Mouse (Mus musculus): ENCODE measurements around the gene Pde4b. TPM values are rescaled to one million over a fixed set of nuclear protein-coding genes. Genes with fewer than 3 reads are reported as not detected.

Gene Pde4b
- polyA plus RNA-seq, 1 experiment from 2014 or later = 15.6 TPM

- Histone ChIP-seq H3K4me2 (replicated peaks) (peak overlapping the region; percentile 49), H3K9me3 (no peaks in the 10 kb centered on the region), H3K27me3 (replicated peaks) (no peaks in the 10 kb centered on the region), H3K4me3 (no peak overlapping the region; the same call in 1 of the 2 replicates), H3K9ac (peak overlapping the region; percentile 13; the same call in 1 of the 2 replicates), H3K36me3 (no peaks in the 10 kb centered on the region), H3K4me1 (peaks cover 12% of the 10 kb centered on the region), H3K27ac (no peak overlapping the region)
- 57% methylated on average over 18 of the region's 18 CpGs for WGBS
- no peak for ATAC-seq (ENCODE audit: low FRiP score, low read depth)
Observed at GRCm38 (mm10) chr4:102421398-102421859, 334.1 kb downstream of the Pde4b start.

DNA sequence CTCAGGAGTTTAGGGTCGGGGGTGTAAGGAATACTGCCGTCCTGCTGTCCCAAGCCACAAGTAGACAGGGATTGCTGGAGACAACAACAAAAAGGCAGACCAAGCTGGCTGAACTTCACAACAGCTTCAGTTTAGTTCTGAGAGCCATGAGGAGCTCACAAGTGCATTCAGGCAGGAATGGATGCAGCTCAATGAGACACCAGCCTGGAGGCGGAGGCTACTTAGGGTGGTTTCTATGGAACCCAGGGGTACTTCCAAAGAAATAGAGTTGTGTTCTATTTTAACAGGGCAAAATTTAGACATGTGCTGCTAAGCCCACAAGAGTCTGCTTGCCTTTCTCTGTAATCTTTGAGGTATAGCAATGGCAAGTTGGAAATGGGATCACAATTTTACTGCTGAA is 336.8 kb downstream of the Pde4b start:
- no peak overlapping the region for H3K9ac ChIP-seq
- H3K27me3 ChIP-seq (replicated peaks) = no peaks in the 10 kb centered on the region
- H3K4me3 ChIP-seq = no peak overlapping the region
- H3K9me3 ChIP-seq = no peaks in the 10 kb centered on the region
- no peak overlapping the region for H3K27ac ChIP-seq
- H3K4me1 ChIP-seq = peaks cover 12% of the 10 kb centered on the region
- H3K4me2 ChIP-seq (replicated peaks) = no peak overlapping the region
- no peaks in the 10 kb centered on the region for H3K36me3 ChIP-seq
- ATAC-seq (ENCODE audit: low FRiP score, low read depth) = no peak
- 79% methylated on average over 3 of the region's 3 CpGs for WGBS

DNA sequence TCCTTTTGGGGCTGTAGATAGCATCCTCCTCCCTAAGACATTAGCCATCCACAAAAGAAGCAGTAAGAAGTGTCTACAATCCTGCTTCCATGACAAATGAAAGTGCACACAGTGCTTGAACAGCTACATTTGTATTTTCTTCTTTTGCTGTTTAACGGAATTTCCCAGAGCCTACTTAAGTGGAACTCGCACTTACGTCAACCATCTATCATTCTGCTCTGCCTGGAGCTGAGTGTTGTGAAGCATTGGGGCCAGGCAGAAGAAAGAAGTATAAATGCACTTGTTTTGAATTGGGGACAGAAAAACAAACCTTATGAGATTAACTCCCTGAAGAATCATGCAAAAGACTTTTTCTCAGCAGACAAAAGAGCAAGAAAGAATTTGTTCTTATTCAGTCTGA is 338.1 kb downstream of the Pde4b start:
- H3K4me2 ChIP-seq (replicated peaks) = no peak overlapping the region
- H3K4me1 ChIP-seq = peaks cover 15% of the 10 kb centered on the region
- WGBS = 63% methylated on average over 3 of the region's 3 CpGs
- H3K36me3 ChIP-seq = no peaks in the 10 kb centered on the region
- no peak overlapping the region for H3K9ac ChIP-seq
- no peaks in the 10 kb centered on the region for H3K9me3 ChIP-seq
- H3K4me3 ChIP-seq = no peak overlapping the region
- H3K27me3 ChIP-seq (replicated peaks) = no peaks in the 10 kb centered on the region
- H3K27ac ChIP-seq = no peak overlapping the region
- no peak for ATAC-seq (ENCODE audit: low FRiP score, low read depth)

- Histone ChIP-seq H3K4me2 (replicated peaks) (no peak overlapping the region), H3K27me3 (replicated peaks) (no peaks in the 10 kb centered on the region), H3K36me3 (no peaks in the 10 kb centered on the region), H3K9me3 (no peaks in the 10 kb centered on the region), H3K4me3 (no peak overlapping the region), H3K4me1 (peaks cover 3% of the 10 kb centered on the region; the same call in 1 of the 2 replicates), H3K9ac (no peak overlapping the region), H3K27ac (no peak overlapping the region)
- ATAC-seq (ENCODE audit: low FRiP score, low read depth) = no peak
- WGBS = 35% methylated on average over 4 of the region's 4 CpGs
Observed at GRCm38 (mm10) chr4:102429730-102430341, 342.5 kb downstream of the Pde4b start.

DNA sequence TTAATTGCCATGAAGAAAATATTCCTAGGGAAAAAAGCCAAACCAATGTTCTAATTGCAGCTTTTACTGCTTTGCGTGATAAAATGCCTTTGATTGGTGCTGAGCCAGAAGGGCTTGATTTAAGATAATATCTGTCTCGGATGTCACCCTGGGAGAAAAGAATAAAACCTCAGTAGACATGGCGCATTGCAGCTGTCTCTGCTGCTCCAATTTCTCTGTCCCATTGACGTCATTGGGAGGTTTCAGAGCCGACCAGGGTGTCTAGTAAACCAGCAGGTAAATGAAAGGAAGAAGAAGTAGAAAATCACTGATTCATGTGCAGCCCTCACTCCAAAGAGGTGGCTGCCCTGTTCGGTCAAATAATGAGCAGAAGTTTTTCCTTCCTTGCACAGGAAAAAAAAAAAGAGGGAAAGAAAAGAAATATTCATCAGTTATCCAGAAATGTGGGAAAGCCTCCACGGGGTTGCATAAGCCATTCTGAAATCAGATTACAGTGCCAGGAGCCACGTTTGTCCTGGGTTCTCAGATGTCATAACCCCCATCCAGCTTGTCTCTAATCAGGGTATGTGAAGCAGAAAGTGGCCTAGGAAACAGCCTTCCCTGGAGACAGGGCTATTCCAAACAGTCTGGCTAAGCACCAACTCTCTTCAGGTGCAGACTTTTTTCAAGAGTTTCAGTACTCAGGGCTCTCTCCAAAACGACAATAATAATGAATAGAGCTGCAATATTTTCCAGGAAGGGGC is 344.9 kb downstream of the Pde4b start:
- Histone ChIP-seq H3K27me3 (replicated peaks) (no peaks in the 10 kb centered on the region), H3K9me3 (no peaks in the 10 kb centered on the region), H3K36me3 (no peaks in the 10 kb centered on the region), H3K4me2 (replicated peaks) (no peak overlapping the region), H3K9ac (no peak overlapping the region), H3K4me3 (no peak overlapping the region), H3K27ac (no peak overlapping the region), H3K4me1 (peaks cover 3% of the 10 kb centered on the region; the same call in 1 of the 2 replicates)
- no peak for ATAC-seq (ENCODE audit: low FRiP score, low read depth)
- 53% methylated on average over 9 of the region's 9 CpGs for WGBS

DNA sequence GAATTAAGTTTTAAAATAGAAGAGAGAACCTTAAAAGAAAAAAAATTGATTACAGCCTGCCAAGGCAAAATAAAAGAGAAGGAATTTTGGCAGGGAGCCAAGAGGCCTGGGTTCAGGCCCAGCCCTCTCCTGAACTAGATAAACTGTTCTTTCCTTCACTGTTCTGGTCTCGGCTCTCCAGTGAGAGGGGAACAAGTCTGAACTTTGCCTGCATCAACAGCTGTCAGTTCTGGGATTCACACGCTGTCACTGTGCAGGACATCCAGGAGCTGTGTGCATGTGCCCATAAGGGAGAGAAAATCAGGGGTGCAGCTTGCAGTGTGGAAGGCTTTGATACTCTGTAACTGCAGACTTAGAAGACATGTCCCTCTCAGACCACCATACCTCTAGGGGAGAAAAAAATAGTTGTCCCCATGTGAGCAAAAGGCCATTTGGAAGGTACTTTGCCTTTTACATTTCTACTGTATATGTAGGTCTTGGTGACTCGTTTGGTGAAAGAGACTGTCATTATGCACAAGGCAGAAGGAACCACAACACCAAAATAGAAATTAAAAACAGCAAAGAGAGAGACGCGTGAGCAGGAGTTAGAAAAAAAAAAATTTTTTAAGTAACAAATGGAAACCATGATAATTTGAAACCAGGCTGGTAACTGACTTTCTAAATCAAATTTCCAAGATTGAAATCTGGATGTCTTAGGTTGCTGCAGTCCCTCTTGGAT is 352.2 kb downstream of the Pde4b start:
- H3K4me1 ChIP-seq = peaks cover 3% of the 10 kb centered on the region; the same call in 1 of the 2 replicates
- WGBS = 71% methylated on average over 5 of the region's 5 CpGs
- H3K9ac ChIP-seq = no peak overlapping the region
- H3K27me3 ChIP-seq (replicated peaks) = no peaks in the 10 kb centered on the region
- ATAC-seq (ENCODE audit: low FRiP score, low read depth) = no peak
- H3K4me2 ChIP-seq (replicated peaks) = no peak overlapping the region
- no peak overlapping the region for H3K27ac ChIP-seq
- no peaks in the 10 kb centered on the region for H3K36me3 ChIP-seq
- H3K4me3 ChIP-seq = no peak overlapping the region
- no peaks in the 10 kb centered on the region for H3K9me3 ChIP-seq

DNA sequence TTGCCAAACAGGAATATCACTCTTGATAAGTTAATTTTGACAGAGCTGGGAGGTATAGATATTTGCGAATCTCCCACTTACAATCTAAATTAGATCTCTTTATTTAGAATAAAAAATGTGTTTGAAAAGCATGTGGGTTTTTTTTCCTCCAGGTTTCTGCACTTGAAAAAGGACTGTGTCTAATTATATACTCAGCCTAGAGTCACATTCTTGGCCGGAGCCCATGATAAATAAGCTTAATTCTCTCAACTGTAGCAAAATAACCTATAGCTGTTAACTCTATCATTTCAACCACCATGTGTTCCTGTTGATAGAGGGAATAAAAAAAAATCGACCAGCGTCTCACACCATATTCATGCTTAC is 352.8 kb downstream of the Pde4b start:
- H3K27ac ChIP-seq = no peak overlapping the region
- H3K9ac ChIP-seq = no peak overlapping the region
- H3K36me3 ChIP-seq = no peaks in the 10 kb centered on the region
- H3K27me3 ChIP-seq (replicated peaks) = no peaks in the 10 kb centered on the region
- no peak overlapping the region for H3K4me3 ChIP-seq
- ATAC-seq (ENCODE audit: low FRiP score, low read depth) = no peak
- peaks cover 3% of the 10 kb centered on the region; the same call in 1 of the 2 replicates for H3K4me1 ChIP-seq
- WGBS = 78% methylated on average over 4 of the region's 4 CpGs
- H3K9me3 ChIP-seq = no peaks in the 10 kb centered on the region
- H3K4me2 ChIP-seq (replicated peaks) = no peak overlapping the region

DNA sequence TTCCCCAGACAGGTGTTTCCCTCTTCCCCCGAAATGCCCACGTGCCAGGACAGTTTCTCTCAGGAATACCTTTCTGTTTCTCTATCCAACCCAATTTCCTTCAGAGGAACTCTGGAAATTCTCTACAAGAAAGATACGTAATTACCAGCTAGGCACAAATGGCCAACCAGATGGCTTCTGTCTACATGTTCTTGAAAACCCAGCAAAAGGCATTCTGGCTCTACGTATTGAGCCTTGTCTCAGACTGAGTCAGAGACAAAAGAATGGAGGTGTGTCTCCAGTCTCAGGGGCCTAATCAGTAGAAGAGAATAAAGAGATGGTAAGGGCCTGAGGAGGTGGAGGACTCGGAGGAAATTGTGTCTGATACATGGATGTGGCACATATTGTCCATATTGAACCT is 356.2 kb downstream of the Pde4b start:
- Histone ChIP-seq H3K4me2 (replicated peaks) (no peak overlapping the region), H3K27me3 (replicated peaks) (no peaks in the 10 kb centered on the region), H3K4me3 (no peak overlapping the region), H3K36me3 (no peaks in the 10 kb centered on the region), H3K9me3 (no peaks in the 10 kb centered on the region), H3K4me1 (peaks cover 3% of the 10 kb centered on the region; the same call in 1 of the 2 replicates), H3K27ac (no peak overlapping the region), H3K9ac (no peak overlapping the region)
- 68% methylated on average over 5 of the region's 5 CpGs for WGBS
- no peak for ATAC-seq (ENCODE audit: low FRiP score, low read depth)

- Histone ChIP-seq H3K4me3 (no peak overlapping the region), H3K9ac (no peak overlapping the region), H3K9me3 (no peaks in the 10 kb centered on the region), H3K4me1 (peaks cover under 1% of the 10 kb centered on the region; the same call in 1 of the 2 replicates), H3K27ac (no peak overlapping the region), H3K36me3 (no peaks in the 10 kb centered on the region), H3K4me2 (replicated peaks) (no peak overlapping the region), H3K27me3 (replicated peaks) (no peaks in the 10 kb centered on the region)
- ATAC-seq (ENCODE audit: low FRiP score, low read depth) = no peak
- WGBS = 76% methylated on average over 3 of the region's 3 CpGs
Observed at GRCm38 (mm10) chr4:102444501-102444900, 357.2 kb downstream of the Pde4b start.

DNA sequence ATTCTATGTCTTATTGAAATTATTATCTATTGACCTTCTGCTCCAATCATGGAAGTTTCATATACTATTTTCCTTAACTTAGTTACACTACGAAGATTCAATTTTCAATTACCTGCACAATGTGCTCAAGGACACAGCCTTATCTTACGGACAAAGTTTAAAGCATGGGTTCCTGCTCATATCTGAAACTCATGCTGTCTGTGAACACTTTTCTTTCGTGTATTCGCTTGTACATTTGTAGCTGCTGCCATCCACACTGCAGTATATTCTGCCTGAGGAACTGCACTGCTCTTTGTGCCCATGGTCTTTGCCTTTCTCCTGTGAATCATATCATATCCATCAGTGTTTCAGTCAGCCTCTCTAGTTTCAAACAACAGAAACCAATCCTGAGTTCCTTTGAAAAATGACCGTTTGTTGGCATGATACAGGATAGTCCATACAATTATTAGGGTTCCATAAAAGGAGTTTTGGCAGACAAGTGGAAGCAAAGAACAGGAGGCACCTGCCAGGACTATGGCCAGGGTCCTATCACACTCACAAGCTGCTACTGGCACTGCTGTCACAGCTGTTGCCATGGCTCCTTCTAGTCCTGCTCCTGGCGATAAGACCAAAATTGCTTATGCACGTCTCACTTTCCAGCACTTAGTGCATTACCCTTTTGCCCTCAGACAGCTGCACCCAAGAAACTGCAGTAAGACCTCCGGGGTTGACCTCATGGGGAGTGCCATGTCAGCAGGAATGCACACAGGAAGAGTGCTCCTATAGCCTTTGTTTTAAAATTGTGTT is 359.0 kb downstream of the Pde4b start:
- Histone ChIP-seq H3K27ac (no peak overlapping the region), H3K4me1 (no peaks in the 10 kb centered on the region), H3K9ac (no peak overlapping the region), H3K27me3 (replicated peaks) (no peaks in the 10 kb centered on the region), H3K36me3 (no peaks in the 10 kb centered on the region), H3K9me3 (no peaks in the 10 kb centered on the region), H3K4me3 (no peak overlapping the region), H3K4me2 (replicated peaks) (no peak overlapping the region)
- 82% methylated on average over 8 of the region's 8 CpGs for WGBS
- no peak for ATAC-seq (ENCODE audit: low FRiP score, low read depth)

DNA sequence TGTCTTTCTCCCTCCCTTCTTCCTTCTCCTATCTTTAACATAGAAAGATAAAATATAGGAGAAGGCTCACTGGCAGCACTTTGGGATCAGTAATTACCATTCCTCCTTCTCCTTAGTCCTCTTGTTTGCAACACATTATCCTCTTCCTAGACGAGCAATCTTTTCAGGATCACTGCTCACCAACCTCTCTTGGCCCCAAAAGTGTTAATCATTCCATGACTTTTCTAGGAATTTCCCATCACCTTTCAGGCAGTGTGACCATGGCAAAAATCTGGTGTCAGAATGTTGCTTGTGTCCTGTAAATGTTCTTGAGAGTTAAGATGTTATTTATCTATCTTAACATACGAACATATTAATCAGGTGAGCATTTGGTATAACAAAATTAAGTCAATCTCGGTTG is 369.1 kb downstream of the Pde4b start:
- Histone ChIP-seq H3K27me3 (replicated peaks) (no peaks in the 10 kb centered on the region), H3K9ac (no peak overlapping the region), H3K36me3 (no peaks in the 10 kb centered on the region), H3K27ac (no peak overlapping the region), H3K4me1 (no peaks in the 10 kb centered on the region), H3K4me3 (no peak overlapping the region), H3K4me2 (replicated peaks) (no peak overlapping the region), H3K9me3 (no peaks in the 10 kb centered on the region)
- no peak for ATAC-seq (ENCODE audit: low FRiP score, low read depth)
- 73% methylated on average over 3 of the region's 3 CpGs for WGBS
